Mouse (Mus musculus): ENCODE measurements at regions not wholly inside any gene's neighbourhood (a gene's known extent, or its start where the extent isn't known, plus 50 kb on each side); places are given as distances from the start of the nearest gene placed in this dataset.

GRCm38 (mm10) chr19:21913005-21913670 lies 135.0 kb downstream of the Cemip2 start:
- TF ChIP-seq MYOD1 (IDR thresholded peaks at IDR 0.05; ENCODE audit: control insufficient read depth in 1 of 3, insufficient read length in 2 of 3, low read depth in 2 of 3), result no peak
- TF ChIP-seq TCF12 (IDR thresholded peaks at IDR 0.05; ENCODE audit: insufficient read depth, poor library complexity, severe bottlenecking), result no peak
- TF ChIP-seq TCF3 (IDR thresholded peaks at IDR 0.05; ENCODE audit: insufficient read length, low read depth), result no peak
- TF ChIP-seq MAX (IDR thresholded peaks at IDR 0.05; ENCODE audit: low read depth), result no peak
- no peak for TF ChIP-seq POLR2A (IDR thresholded peaks at IDR 0.05; ENCODE audit: insufficient read length, low read depth)
- Histone ChIP-seq H3K36me3 (ENCODE audit: control insufficient read depth, insufficient read depth) (no peaks in the 10 kb centered on the region), H3K27me3 (ENCODE audit: control insufficient read depth, insufficient read depth, insufficient read length) (no peaks in the 10 kb centered on the region), H3K4me2 (ENCODE audit: low read depth) (no peak overlapping the region), H3K79me2 (ENCODE audit: control insufficient read depth, insufficient read depth) (no peaks in the 10 kb centered on the region), H3K4me3 (no peak overlapping the region), H3ac (ENCODE audit: control insufficient read depth, insufficient read length) (no peak overlapping the region)

GRCm38 (mm10) chr19:21913748-21914611 lies 135.8 kb downstream of the Cemip2 start:
- Histone ChIP-seq H3K4me2 (ENCODE audit: low read depth) (no peak overlapping the region), H3K36me3 (ENCODE audit: control insufficient read depth, insufficient read depth) (no peaks in the 10 kb centered on the region), H3K27me3 (ENCODE audit: control insufficient read depth, insufficient read depth, insufficient read length) (no peaks in the 10 kb centered on the region), H3K79me2 (ENCODE audit: control insufficient read depth, insufficient read depth) (no peaks in the 10 kb centered on the region), H3K4me3 (no peak overlapping the region), H3ac (ENCODE audit: control insufficient read depth, insufficient read length) (no peak overlapping the region)
- TF ChIP-seq REST (IDR thresholded peaks at IDR 0.05; ENCODE audit: insufficient read depth, insufficient read length) (no peak), E2F4 (IDR thresholded peaks at IDR 0.05; ENCODE audit: insufficient read depth) (no peak), TCF12 (IDR thresholded peaks at IDR 0.05; ENCODE audit: insufficient read depth, poor library complexity, severe bottlenecking) (no peak), SRF (IDR thresholded peaks at IDR 0.05; ENCODE audit: control insufficient read depth, insufficient read length, low read depth) (no peak), MYOD1 (IDR thresholded peaks at IDR 0.05; ENCODE audit: control insufficient read depth in 1 of 3, insufficient read length in 2 of 3, low read depth in 2 of 3) (no peak), POLR2A (IDR thresholded peaks at IDR 0.05; ENCODE audit: insufficient read length, low read depth) (no peak)

GRCm38 (mm10) chr19:21914658-21915057 lies 136.5 kb downstream of the Cemip2 start:
- no peak overlapping the region for H3K4me3 ChIP-seq
- H3K4me2 ChIP-seq (ENCODE audit: low read depth), result no peak overlapping the region
- no peaks in the 10 kb centered on the region for H3K27me3 ChIP-seq (ENCODE audit: control insufficient read depth, insufficient read depth, insufficient read length)
- no peaks in the 10 kb centered on the region for H3K36me3 ChIP-seq (ENCODE audit: control insufficient read depth, insufficient read depth)
- H3ac ChIP-seq (ENCODE audit: control insufficient read depth, insufficient read length), result no peak overlapping the region
- TF ChIP-seq USF1 (IDR thresholded peaks at IDR 0.05; ENCODE audit: low read depth) (no peak), POLR2A (IDR thresholded peaks at IDR 0.05; ENCODE audit: insufficient read length, low read depth) (no peak), MYOG (IDR thresholded peaks at IDR 0.05; ENCODE audit: control insufficient read depth in 1 of 3, insufficient read depth in 1 of 3, insufficient read length in 2 of 3, low read depth in 2 of 3) (no peak), E2F4 (IDR thresholded peaks at IDR 0.05; ENCODE audit: insufficient read depth) (no peak), TCF12 (IDR thresholded peaks at IDR 0.05; ENCODE audit: insufficient read depth, poor library complexity, severe bottlenecking) (no peak), SRF (IDR thresholded peaks at IDR 0.05; ENCODE audit: control insufficient read depth, insufficient read length, low read depth) (no peak), MYOD1 (IDR thresholded peaks at IDR 0.05; ENCODE audit: control insufficient read depth in 1 of 3, insufficient read length in 2 of 3, low read depth in 2 of 3) (no peak)
- H3K79me2 ChIP-seq (ENCODE audit: control insufficient read depth, insufficient read depth), result no peaks in the 10 kb centered on the region

GRCm38 (mm10) chr19:21918113-21918512 lies 140.0 kb downstream of the Cemip2 start:
- Histone ChIP-seq H3K4me3 (no peak overlapping the region), H3ac (ENCODE audit: control insufficient read depth, insufficient read length) (no peak overlapping the region), H3K79me2 (ENCODE audit: control insufficient read depth, insufficient read depth) (no peaks in the 10 kb centered on the region), H3K4me2 (ENCODE audit: low read depth) (no peak overlapping the region), H3K36me3 (ENCODE audit: control insufficient read depth, insufficient read depth) (no peaks in the 10 kb centered on the region), H3K27me3 (ENCODE audit: control insufficient read depth, insufficient read depth, insufficient read length) (no peaks in the 10 kb centered on the region)
- TF ChIP-seq TCF12 (IDR thresholded peaks at IDR 0.05; ENCODE audit: insufficient read depth, poor library complexity, severe bottlenecking) (no peak), TCF3 (IDR thresholded peaks at IDR 0.05; ENCODE audit: insufficient read length, low read depth) (no peak), CEBPB (IDR thresholded peaks at IDR 0.05; ENCODE audit: insufficient read depth, poor library complexity, severe bottlenecking) (no peak), USF1 (IDR thresholded peaks at IDR 0.05; ENCODE audit: low read depth) (no peak), MAX (IDR thresholded peaks at IDR 0.05; ENCODE audit: low read depth) (no peak), REST (IDR thresholded peaks at IDR 0.05; ENCODE audit: insufficient read depth, insufficient read length) (no peak), MYOD1 (IDR thresholded peaks at IDR 0.05; ENCODE audit: control insufficient read depth in 1 of 3, insufficient read length in 2 of 3, low read depth in 2 of 3) (no peak), MYOG (IDR thresholded peaks at IDR 0.05; ENCODE audit: control insufficient read depth in 1 of 3, insufficient read depth in 1 of 3, insufficient read length in 2 of 3, low read depth in 2 of 3) (no peak)

- Histone ChIP-seq H3K4me2 (ENCODE audit: low read depth) (no peak overlapping the region), H3K36me3 (ENCODE audit: control insufficient read depth, insufficient read depth) (no peaks in the 10 kb centered on the region), H3ac (ENCODE audit: control insufficient read depth, insufficient read length) (no peak overlapping the region), H3K79me2 (ENCODE audit: control insufficient read depth, insufficient read depth) (no peaks in the 10 kb centered on the region), H3K27me3 (ENCODE audit: control insufficient read depth, insufficient read depth, insufficient read length) (no peaks in the 10 kb centered on the region), H3K4me3 (no peak overlapping the region)
- no peak for TF ChIP-seq MYOD1 (IDR thresholded peaks at IDR 0.05; ENCODE audit: control insufficient read depth in 1 of 3, insufficient read length in 2 of 3, low read depth in 2 of 3)
- no peak for TF ChIP-seq REST (IDR thresholded peaks at IDR 0.05; ENCODE audit: insufficient read depth, insufficient read length)
- TF ChIP-seq TCF3 (IDR thresholded peaks at IDR 0.05; ENCODE audit: insufficient read length, low read depth), result no peak
- no peak for TF ChIP-seq MYOG (IDR thresholded peaks at IDR 0.05; ENCODE audit: control insufficient read depth in 1 of 3, insufficient read depth in 1 of 3, insufficient read length in 2 of 3, low read depth in 2 of 3)
- no peak for TF ChIP-seq CEBPB (IDR thresholded peaks at IDR 0.05; ENCODE audit: insufficient read depth, poor library complexity, severe bottlenecking)
- TF ChIP-seq SRF (IDR thresholded peaks at IDR 0.05; ENCODE audit: control insufficient read depth, insufficient read length, low read depth), result no peak
- TF ChIP-seq POLR2AphosphoS2 (IDR thresholded peaks at IDR 0.05; ENCODE audit: insufficient read length, low read depth), result no peak
- TF ChIP-seq MAX (IDR thresholded peaks at IDR 0.05; ENCODE audit: low read depth), result no peak
- no peak for TF ChIP-seq E2F4 (IDR thresholded peaks at IDR 0.05; ENCODE audit: insufficient read depth)
- no peak for TF ChIP-seq USF1 (IDR thresholded peaks at IDR 0.05; ENCODE audit: low read depth)
- TF ChIP-seq POLR2A (IDR thresholded peaks at IDR 0.05; ENCODE audit: insufficient read length, low read depth), result no peak
- TF ChIP-seq TCF12 (IDR thresholded peaks at IDR 0.05; ENCODE audit: insufficient read depth, poor library complexity, severe bottlenecking), result no peak
Observed at GRCm38 (mm10) chr19:21919074-21919473, 140.9 kb downstream of the Cemip2 start.
